Mouse (Mus musculus) liver, embryonic 11.5 days (tissue): ENCODE results near the gene Fcrlb. TPM values are rescaled to one million over a fixed set of nuclear protein-coding genes. Genes with fewer than 3 reads are reported as not detected.

ENCODE experiments used
- ATAC-seq: fragments of 200-750 bp; cut with Nextera tagmentation; replicated peaks from 2 replicates; pipeline ENCODE4 v1.8.0; 2017; ENCODE audit warnings: moderate number of reproducible peaks, mild to moderate bottlenecking, moderate TSS enrichment, moderate library complexity; ENCODE audit not compliant: low FRiP score
- DNase-seq: peaks from one replicate; pipeline ENCODE4 v3.0.0-alpha.2; 2017; ENCODE audit warnings: low spot score
- H3K27ac ChIP-seq: fragments of 300-500 bp; sonication (generic); 2 replicates; pipeline ENCODE4 v1.5.1; 2014; ENCODE audit warnings: mild to moderate bottlenecking, low read depth, low read length, control low read depth
- H3K27me3 ChIP-seq: fragments of 300-500 bp; sonication (generic); replicated peaks from 2 replicates; pipeline ENCODE4 v1.6.1; 2014; ENCODE audit warnings: low read length, mixed read lengths; ENCODE audit not compliant: control insufficient read depth, insufficient read depth
- H3K36me3 ChIP-seq: fragments of 300-500 bp; sonication (generic); 2 replicates; pipeline ENCODE4 v1.6.1; 2014; ENCODE audit warnings: mild to moderate bottlenecking, low read length, moderate library complexity, mixed read lengths; ENCODE audit not compliant: control insufficient read depth, insufficient read depth
- H3K4me1 ChIP-seq: fragments of 300-500 bp; sonication (generic); replicated peaks from 2 replicates; pipeline ENCODE4 v1.6.1; 2014; ENCODE audit warnings: low read length, mixed read lengths; ENCODE audit not compliant: control insufficient read depth, insufficient read depth
- H3K4me2 ChIP-seq: fragments of 300-500 bp; sonication (generic); 2 replicates; pipeline ENCODE4 v1.6.1; 2014; ENCODE audit warnings: mild to moderate bottlenecking, control low read depth, moderate library complexity
- H3K4me3 ChIP-seq: fragments of 300-500 bp; sonication (generic); 2 replicates; pipeline ENCODE4 v1.5.1; 2014; ENCODE audit warnings: low read depth, low read length, control low read depth
- H3K9ac ChIP-seq: fragments of 300-500 bp; sonication (generic); 2 replicates; pipeline ENCODE4 v1.6.1; 2014; ENCODE audit warnings: low read depth, low read length, control low read depth
- H3K9me3 ChIP-seq: fragments of 300-500 bp; sonication (generic); 2 replicates; pipeline ENCODE4 v1.6.1; 2016; ENCODE audit warnings: low read length, inconsistent platforms, mixed read lengths; ENCODE audit not compliant: control insufficient read depth
- WGBS: fragments of 180-500 bp; shearing (Covaris S2); extraction: QIAGEN DNeasy Blood & Tissue Kit; methylation state at CpG from one replicate; pipeline ENCODE4 v1.1.7; 2014; 5-methylcytosine and 5-hydroxymethylcytosine counted together
- polyA plus RNA-seq: library from polyadenylated mRNA; unstranded; fragments of >200 nt; fragmentation: Nextera tagmentation; extraction: Ambion mirVana; gene quantifications from 2 replicates; pipeline ENCODE4 v1.2.1, GENCODE M21; 2014

The Fcrlb gene
- polyA plus RNA-seq, 1 experiment from 2014 or later: not detected

DNA sequence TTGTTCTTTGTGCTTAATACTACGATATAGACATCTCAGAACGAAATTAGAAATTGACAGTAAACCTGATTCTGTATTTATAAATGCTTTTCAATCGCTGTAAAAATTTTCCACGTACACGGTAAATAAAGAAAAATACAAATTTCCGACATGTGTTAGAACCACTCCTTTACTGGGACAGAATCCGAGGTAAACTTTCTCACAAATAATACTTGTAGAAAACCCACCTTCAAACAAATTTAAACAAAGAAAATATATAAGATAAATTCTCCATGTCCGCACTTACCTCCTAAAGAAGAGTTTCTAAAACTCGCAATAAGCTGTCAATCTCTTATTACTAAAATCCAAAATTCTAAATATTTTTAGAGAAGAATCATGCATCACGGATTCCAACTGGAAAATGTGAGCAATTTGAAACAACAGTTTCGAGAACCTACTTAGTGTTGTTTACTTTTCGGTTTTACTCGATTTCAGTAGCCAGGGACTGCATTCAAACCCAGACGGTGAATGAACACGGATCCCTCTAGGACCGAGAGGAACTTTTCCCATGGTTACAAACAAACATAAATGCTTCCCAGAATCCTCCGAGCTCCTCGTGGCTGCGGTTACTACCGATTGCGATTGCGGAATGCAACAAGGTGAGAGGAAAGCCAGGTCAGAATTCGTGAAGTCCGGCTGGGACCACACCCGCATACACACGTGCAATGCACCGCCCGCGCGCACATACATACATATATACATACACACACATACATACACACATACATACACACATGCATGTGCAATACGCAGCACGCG is 44.4 kb downstream of the Fcrlb start:
- Histone ChIP-seq H3K9me3 (no peaks in the 10 kb centered on the region), H3K9ac (peak overlapping the region; percentile 90), H3K4me2 (peak overlapping the region; percentile 77), H3K4me3 (peak overlapping the region; percentile 92), H3K36me3 (0 out of 2 replicates have a peak, but pooled peaks cover 4% of the 10 kb centered on the region), H3K4me1 (peaks cover 17% of the 10 kb centered on the region), H3K27ac (peak overlapping the region; percentile 82), H3K27me3 (no peaks in the 10 kb centered on the region)
- peak; percentile 72 for ATAC-seq
- under 1% methylated on average over 33 of the region's 33 CpGs for WGBS
- peak; percentile 73 for DNase-seq

- Histone ChIP-seq H3K9ac (peak within 1 kb of the TSS; percentile 90), H3K4me3 (peak within 1 kb of the TSS; percentile 92), H3K9me3 (no peaks in the 10 kb centered on the region), H3K4me2 (peak within 1 kb of the TSS; percentile 77), H3K36me3 (0 out of 2 replicates have a peak, but pooled peaks cover 2% of the 10 kb centered on the region), H3K27me3 (no peaks in the 10 kb centered on the region), H3K27ac (peak within 1 kb of the TSS; percentile 82), H3K4me1 (peaks cover 23% of the 10 kb centered on the region)
- ATAC-seq (peak; percentile 75), DNase-seq (peak; percentile 97)
- under 1% methylated on average over 25 of the region's 25 CpGs for WGBS
Measured at GRCm38 (mm10) chr1:170867691-170868105, 45.0 kb downstream of the Fcrlb start, which contains the start of gene Atf6. Atf6 (minus strand) TSS chr1:170867771.

DNA sequence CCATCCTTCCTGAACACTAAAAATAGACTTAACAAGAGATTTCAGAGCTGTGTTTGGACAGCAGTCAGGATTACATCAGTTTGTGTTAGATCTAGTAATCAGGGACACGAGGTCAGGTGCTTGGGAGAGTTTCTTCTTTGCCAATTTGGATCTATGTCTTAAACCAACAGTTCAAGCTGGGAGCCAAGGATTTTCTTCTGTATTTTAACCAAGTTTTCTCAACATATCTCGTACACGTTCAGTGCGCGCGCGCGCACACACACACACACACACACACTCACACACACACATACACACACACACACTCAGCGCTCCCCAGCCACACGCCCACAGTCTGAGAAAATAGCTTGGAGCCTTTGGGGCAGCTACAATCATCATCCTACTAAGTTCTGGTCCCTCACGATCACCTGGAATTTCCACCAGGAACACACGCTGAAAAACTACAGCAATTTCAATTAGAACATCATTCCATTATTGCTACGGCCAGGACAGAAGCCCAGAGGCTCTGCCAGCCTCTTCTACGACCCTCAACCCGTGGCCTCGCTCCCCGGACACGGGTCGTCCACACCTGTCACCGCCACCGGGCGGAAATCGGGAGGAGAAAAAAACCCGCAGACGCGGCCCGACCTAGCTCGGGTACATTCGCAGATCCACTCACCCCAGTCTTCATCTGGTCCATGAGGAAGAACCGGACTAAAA is 45.6 kb downstream of the Fcrlb start:
- H3K36me3 ChIP-seq: 0 out of 2 replicates have a peak, but pooled peaks cover 2% of the 10 kb centered on the region
- no peaks in the 10 kb centered on the region for H3K9me3 ChIP-seq
- peak overlapping the region; percentile 92 for H3K4me3 ChIP-seq
- peak overlapping the region; percentile 90 for H3K9ac ChIP-seq
- peak overlapping the region; percentile 77 for H3K4me2 ChIP-seq
- WGBS: 2% methylated on average over 30 of the region's 30 CpGs
- H3K4me1 ChIP-seq: peaks cover 29% of the 10 kb centered on the region
- ATAC-seq (peak; percentile 40; the same call in 1 of the 2 replicates), DNase-seq (peak; percentile 38)
- H3K27me3 ChIP-seq: no peaks in the 10 kb centered on the region
- peak overlapping the region; percentile 82 for H3K27ac ChIP-seq

DNA sequence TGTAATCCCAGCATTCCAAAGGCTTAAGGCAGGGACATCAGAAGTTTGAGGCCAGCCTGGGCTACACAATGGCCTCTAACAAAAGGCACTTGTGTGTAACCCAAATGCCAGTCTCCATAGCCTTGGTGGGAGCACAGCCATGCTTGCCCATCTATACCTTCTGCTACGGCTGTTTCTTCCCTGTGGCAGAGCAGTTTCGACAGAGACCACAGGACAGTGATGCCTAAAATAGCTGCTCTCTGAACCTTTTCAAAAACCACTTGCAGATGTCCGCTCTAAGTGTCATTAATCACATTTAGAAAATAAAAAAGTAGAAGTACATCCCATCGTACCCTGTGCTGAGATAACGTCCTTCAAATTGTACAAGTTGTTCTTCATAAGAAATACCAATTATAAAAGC is 47.3 kb downstream of the Fcrlb start:
- Histone ChIP-seq H3K27ac (no peak overlapping the region), H3K27me3 (no peaks in the 10 kb centered on the region), H3K4me3 (no peak overlapping the region), H3K4me1 (peaks cover 43% of the 10 kb centered on the region), H3K9me3 (no peaks in the 10 kb centered on the region), H3K36me3 (0 out of 2 replicates have a peak, but pooled peaks cover 2% of the 10 kb centered on the region), H3K4me2 (peak overlapping the region; percentile 4; the same call in 1 of the 2 replicates), H3K9ac (no peak overlapping the region)
- WGBS: 53% methylated on average over 5 of the region's 5 CpGs
- no peak for ATAC-seq
- DNase-seq: no peak

DNA sequence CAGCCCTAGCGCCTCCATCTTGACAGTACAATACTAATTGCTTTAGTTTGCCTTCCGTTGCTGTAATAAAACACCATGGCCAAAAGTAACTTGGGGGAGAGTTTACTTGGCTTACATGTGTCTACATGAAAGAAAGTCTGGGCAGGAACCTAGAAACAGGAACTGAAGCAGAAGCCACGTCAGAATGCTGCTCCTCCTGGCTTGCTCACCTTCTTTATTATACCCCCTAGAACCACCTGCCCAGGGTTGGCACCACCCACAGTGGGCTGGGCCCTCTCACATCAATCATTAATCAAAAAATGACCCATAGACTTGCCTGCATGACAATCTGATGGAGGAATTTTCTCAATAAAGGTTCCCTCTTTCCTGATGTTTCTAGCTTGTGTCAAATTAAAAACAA is 48.0 kb downstream of the Fcrlb start:
- 63% methylated on average over 3 of the region's 3 CpGs for WGBS
- Histone ChIP-seq H3K9ac (no peak overlapping the region), H3K27ac (no peak overlapping the region), H3K4me3 (no peak overlapping the region), H3K4me2 (no peak overlapping the region), H3K27me3 (no peaks in the 10 kb centered on the region), H3K4me1 (peaks cover 43% of the 10 kb centered on the region), H3K36me3 (0 out of 2 replicates have a peak, but pooled peaks cover 2% of the 10 kb centered on the region), H3K9me3 (no peaks in the 10 kb centered on the region)
- no peak for ATAC-seq
- no peak for DNase-seq

DNA sequence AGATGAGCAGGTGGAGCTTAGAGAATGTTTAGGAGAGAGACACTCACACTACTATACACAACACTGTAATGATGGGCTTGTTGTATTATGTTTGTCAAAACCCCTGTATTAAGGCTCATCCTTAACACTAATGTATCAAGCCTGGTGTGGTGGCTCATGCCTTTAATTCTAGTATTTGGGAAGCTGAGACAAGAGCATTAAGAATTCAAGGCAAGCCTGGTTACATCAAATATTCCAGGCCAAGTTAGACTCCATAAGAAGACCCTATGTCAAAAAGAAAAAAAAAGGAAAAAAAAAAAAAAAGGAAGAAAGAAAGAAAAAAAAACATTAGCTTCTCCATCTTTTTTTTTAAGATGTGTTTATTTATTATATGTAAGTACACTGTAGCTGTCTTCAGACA is 48.5 kb downstream of the Fcrlb start:
- Histone ChIP-seq H3K27me3 (no peaks in the 10 kb centered on the region), H3K9me3 (no peaks in the 10 kb centered on the region), H3K4me2 (no peak overlapping the region), H3K27ac (no peak overlapping the region), H3K4me1 (peaks cover 46% of the 10 kb centered on the region), H3K36me3 (0 out of 2 replicates have a peak, but pooled peaks cover 2% of the 10 kb centered on the region), H3K4me3 (no peak overlapping the region), H3K9ac (no peak overlapping the region)
- ATAC-seq (no peak), DNase-seq (no peak)

- DNase-seq (no peak), ATAC-seq (no peak)
- 0 out of 2 replicates have a peak, but pooled peaks cover 2% of the 10 kb centered on the region for H3K36me3 ChIP-seq
- no peak overlapping the region for H3K4me3 ChIP-seq
- no peaks in the 10 kb centered on the region for H3K9me3 ChIP-seq
- WGBS: 28% methylated on average over 4 of the region's 4 CpGs
- peaks cover 48% of the 10 kb centered on the region for H3K4me1 ChIP-seq
- H3K9ac ChIP-seq: no peak overlapping the region
- no peaks in the 10 kb centered on the region for H3K27me3 ChIP-seq
- peak overlapping the region; percentile 45; the same call in 1 of the 2 replicates for H3K27ac ChIP-seq
- H3K4me2 ChIP-seq: peak overlapping the region; percentile 47
Measured at GRCm38 (mm10) chr1:170863033-170863432, 49.7 kb downstream of the Fcrlb start.

DNA sequence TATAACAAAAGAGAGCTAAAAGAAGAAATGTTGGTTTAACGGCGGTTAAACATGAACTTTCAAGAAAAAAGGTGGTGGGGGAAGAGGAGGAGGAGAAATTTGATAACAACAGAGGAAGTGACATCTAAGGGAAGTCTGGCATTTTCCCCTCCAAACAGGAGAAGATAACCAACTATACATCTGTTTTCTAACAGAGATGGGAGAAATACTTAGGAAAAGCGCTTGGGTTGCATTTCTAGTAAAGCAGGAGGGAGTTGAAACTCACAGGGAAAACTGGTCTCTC is 50.4 kb downstream of the Fcrlb start:
- H3K9me3 ChIP-seq: no peaks in the 10 kb centered on the region
- H3K4me1 ChIP-seq: peaks cover 51% of the 10 kb centered on the region
- 41% methylated on average over 3 of the region's 3 CpGs for WGBS
- H3K4me2 ChIP-seq: peak overlapping the region; percentile 47
- H3K4me3 ChIP-seq: 0 out of 2 replicates have a peak overlapping the region, but pooled peaks have one; percentile 6
- 0 out of 2 replicates have a peak overlapping the region, but pooled peaks have one; percentile 45 for H3K27ac ChIP-seq
- DNase-seq: no peak
- ATAC-seq: no peak
- 0 out of 2 replicates have a peak, but pooled peaks cover 2% of the 10 kb centered on the region for H3K36me3 ChIP-seq
- H3K27me3 ChIP-seq: no peaks in the 10 kb centered on the region
- H3K9ac ChIP-seq: no peak overlapping the region
